Mouse (Mus musculus) intestine, embryonic 16.5 days (tissue): ENCODE results near the gene Isoc2a. TPM values are rescaled to one million over a fixed set of nuclear protein-coding genes. Genes with fewer than 3 reads are reported as not detected.

Source experiments
- ATAC-seq: fragments of 200-750 bp; cut with Nextera tagmentation; 2 replicates; pipeline ENCODE4 v1.8.0; 2017; ENCODE audit warnings: moderate TSS enrichment, moderate library complexity
- H3K27ac ChIP-seq: fragments of 300-500 bp; sonication (generic); 2 replicates; pipeline ENCODE4 v1.5.1; 2014; ENCODE audit warnings: mild to moderate bottlenecking, low read length
- H3K27me3 ChIP-seq: fragments of 300-500 bp; sonication (generic); replicated peaks from 2 replicates; pipeline ENCODE4 v1.6.1; 2014; ENCODE audit warnings: low read length, control low read depth, mixed read lengths; ENCODE audit not compliant: control insufficient read depth, insufficient read depth
- H3K36me3 ChIP-seq: fragments of 300-500 bp; sonication (generic); 2 replicates; pipeline ENCODE4 v1.6.1; 2014; ENCODE audit warnings: low read length, control low read depth; ENCODE audit not compliant: control insufficient read depth, insufficient read depth
- H3K4me1 ChIP-seq: fragments of 300-500 bp; sonication (generic); 2 replicates; pipeline ENCODE4 v1.6.1; 2014; ENCODE audit warnings: low read length, control low read depth, mixed read lengths; ENCODE audit not compliant: control insufficient read depth, insufficient read depth
- H3K4me2 ChIP-seq: fragments of 300-500 bp; sonication (generic); 2 replicates; pipeline ENCODE4 v1.6.1; 2014; ENCODE audit warnings: low read depth, low read length, control low read depth
- H3K4me3 ChIP-seq: fragments of 300-500 bp; sonication (generic); 2 replicates; pipeline ENCODE4 v1.5.1; 2014; ENCODE audit warnings: mild to moderate bottlenecking, low read length
- H3K9ac ChIP-seq: fragments of 300-500 bp; sonication (generic); 2 replicates; pipeline ENCODE4 v1.6.1; 2014; ENCODE audit warnings: low read depth, low read length
- H3K9me3 ChIP-seq: fragments of 300-500 bp; sonication (generic); 2 replicates; pipeline ENCODE4 v1.6.1; 2016; ENCODE audit warnings: low read length, control low read depth; ENCODE audit not compliant: control insufficient read depth
- WGBS: fragments of 180-500 bp; shearing (Covaris S2); extraction: QIAGEN DNeasy Blood & Tissue Kit; methylation state at CpG from one replicate; pipeline ENCODE4 v1.1.7; 2014; 5-methylcytosine and 5-hydroxymethylcytosine counted together
- polyA plus RNA-seq: library from polyadenylated mRNA; unstranded; fragments of >200 nt; fragmentation: Nextera tagmentation; extraction: Ambion mirVana; gene quantifications from 2 replicates; pipeline ENCODE4 v1.2.1, GENCODE M21; 2015

Gene Isoc2a
- polyA plus RNA-seq, 1 experiment from 2014 or later, result 1.4 TPM

GRCm38 (mm10) chr7:4886680-4887079 lies 9.7 kb downstream of the Isoc2a start:
- H3K4me3 ChIP-seq, result no peak overlapping the region
- H3K9me3 ChIP-seq, result no peaks in the 10 kb centered on the region
- H3K27me3 ChIP-seq, result no peaks in the 10 kb centered on the region
- no peak overlapping the region for H3K4me2 ChIP-seq
- no peak overlapping the region for H3K27ac ChIP-seq
- no peak overlapping the region for H3K9ac ChIP-seq
- 50% methylated on average over 4 of the region's 4 CpGs for WGBS
- no peak for ATAC-seq
- no peaks in the 10 kb centered on the region; the same call in 1 of the 2 replicates for H3K36me3 ChIP-seq
- H3K4me1 ChIP-seq, result no peaks in the 10 kb centered on the region

DNA sequence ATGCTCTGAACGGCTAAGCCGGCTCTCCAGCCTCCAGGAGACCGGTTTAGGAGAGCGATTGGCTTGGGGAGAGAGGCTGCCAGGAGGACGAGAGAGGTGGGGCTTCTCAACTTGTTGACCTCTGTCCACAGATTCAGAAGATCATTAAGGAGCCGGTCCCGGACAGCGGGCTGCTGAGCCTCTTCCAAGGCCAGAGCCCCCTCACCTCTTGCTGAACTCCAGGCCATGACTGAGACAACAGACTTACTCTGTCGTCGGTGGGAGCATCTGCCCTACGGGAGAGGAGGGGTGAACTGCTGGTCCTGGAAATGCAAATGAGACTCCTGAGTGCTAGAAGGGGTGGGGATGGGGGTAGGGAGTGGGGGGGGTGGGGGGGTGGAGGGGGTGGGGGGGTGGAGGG lies 18.2 kb downstream of the Isoc2a start:
- H3K4me3 ChIP-seq, result no peak overlapping the region
- H3K9me3 ChIP-seq, result no peaks in the 10 kb centered on the region
- no peak for ATAC-seq
- no peak overlapping the region for H3K27ac ChIP-seq
- no peak overlapping the region for H3K4me2 ChIP-seq
- no peaks in the 10 kb centered on the region; the same call in 1 of the 2 replicates for H3K27me3 ChIP-seq
- no peak overlapping the region for H3K9ac ChIP-seq
- H3K36me3 ChIP-seq, result no peaks in the 10 kb centered on the region
- WGBS, result 50% methylated on average over 11 of the region's 11 CpGs
- no peaks in the 10 kb centered on the region for H3K4me1 ChIP-seq

DNA sequence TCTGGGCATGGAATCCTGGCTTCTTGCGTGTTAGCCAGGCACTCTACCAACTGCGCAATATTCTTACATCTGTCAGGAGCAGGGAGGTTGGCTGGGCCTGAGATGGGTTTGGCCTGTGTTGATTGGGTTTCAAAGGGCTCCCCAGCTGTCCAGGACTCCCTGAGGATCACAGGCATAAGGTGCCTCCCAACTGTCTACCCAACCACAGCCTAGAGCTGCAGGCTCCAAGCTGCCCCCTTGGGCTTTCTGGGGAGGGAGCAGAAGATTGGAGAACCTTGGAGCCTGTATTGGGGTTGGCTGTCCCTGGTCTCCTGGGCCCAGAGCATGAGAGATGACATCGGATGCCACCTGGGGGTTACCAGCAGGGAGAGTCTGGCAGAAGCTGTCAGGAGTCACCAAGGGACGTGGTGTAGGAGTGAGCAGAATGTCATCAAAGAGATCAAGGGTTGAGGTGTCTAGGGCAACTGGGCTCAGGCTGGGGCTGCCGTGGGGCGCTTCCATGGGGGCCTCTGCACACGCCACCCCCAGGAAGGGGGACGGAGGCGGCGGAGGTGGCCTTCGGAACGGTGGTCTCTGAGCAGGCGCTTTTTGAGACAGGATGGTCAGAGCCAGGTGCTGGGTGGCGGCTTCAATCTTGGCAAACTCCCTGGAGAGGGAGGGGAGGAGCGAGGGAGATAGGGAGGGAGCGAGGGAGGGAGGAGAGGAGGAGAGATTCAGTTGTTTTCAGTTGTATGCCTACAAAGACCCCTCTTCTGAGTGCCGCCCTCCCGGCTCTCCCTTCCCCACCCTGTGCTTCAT lies 22.1 kb downstream of the Isoc2a start:
- H3K27ac ChIP-seq, result no peak overlapping the region
- H3K4me2 ChIP-seq, result peak overlapping the region; percentile 45
- no peaks in the 10 kb centered on the region; the same call in 1 of the 2 replicates for H3K27me3 ChIP-seq
- H3K4me1 ChIP-seq, result no peaks in the 10 kb centered on the region
- 18% methylated on average over 18 of the region's 18 CpGs for WGBS
- H3K9me3 ChIP-seq, result no peaks in the 10 kb centered on the region; the same call in 1 of the 2 replicates
- H3K4me3 ChIP-seq, result peak overlapping the region; percentile 29
- peak; percentile 61 for ATAC-seq
- H3K9ac ChIP-seq, result peak overlapping the region; percentile 53
- H3K36me3 ChIP-seq, result no peaks in the 10 kb centered on the region

DNA sequence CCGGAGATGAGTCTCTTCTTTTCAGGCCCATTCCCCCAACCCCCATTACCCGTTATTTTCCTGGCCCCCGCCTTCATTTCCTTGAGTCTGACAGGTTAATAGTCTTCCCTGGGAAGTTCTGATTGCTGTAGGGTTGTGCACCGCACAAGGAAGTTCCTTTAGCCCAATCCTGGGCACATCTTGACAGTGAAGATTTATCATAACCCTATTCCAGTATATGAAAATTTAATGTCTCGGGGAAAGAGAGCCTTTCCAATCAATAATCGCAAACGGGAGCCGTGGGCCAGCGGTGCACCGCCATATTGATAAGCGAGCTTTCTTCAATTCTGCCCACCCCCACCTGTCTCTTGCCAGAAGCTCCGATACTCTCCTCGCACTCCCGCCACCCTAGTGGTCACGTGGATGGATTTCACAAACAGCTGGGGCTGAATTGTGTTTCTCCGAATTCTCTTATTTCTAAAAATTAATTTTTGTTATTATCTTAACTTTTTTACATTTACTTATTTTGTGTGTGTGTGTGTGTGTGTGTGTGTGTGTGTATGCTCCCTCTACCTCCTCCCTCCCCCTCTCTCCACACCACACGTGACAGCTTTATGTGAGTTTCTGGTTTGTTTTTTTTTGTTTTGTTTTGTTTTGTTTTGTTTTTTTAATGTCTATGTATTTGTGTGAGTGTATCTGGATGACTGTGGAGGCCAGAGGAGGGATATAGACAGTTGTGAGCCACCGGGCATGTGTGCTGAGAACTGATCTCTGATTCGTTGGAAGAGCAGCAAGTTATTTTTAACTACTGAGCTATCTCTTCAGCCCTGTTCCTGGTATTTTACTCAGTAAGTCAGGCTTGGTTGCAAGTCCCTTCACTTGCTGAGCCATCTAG lies 22.9 kb downstream of the Isoc2a start:
- WGBS, result 6% methylated on average over 19 of the region's 19 CpGs
- H3K4me3 ChIP-seq, result peak overlapping the region; percentile 29
- H3K9ac ChIP-seq, result peak overlapping the region; percentile 53
- no peaks in the 10 kb centered on the region for H3K36me3 ChIP-seq
- no peak overlapping the region for H3K27ac ChIP-seq
- peak; percentile 61; the same call in 1 of the 2 replicates for ATAC-seq
- H3K4me1 ChIP-seq, result no peaks in the 10 kb centered on the region
- peak overlapping the region; percentile 45 for H3K4me2 ChIP-seq
- H3K9me3 ChIP-seq, result no peaks in the 10 kb centered on the region; the same call in 1 of the 2 replicates
- H3K27me3 ChIP-seq, result no peaks in the 10 kb centered on the region; the same call in 1 of the 2 replicates

GRCm38 (mm10) chr7:4900523-4900851 lies 23.5 kb downstream of the Isoc2a start:
- no peak for ATAC-seq
- Histone ChIP-seq H3K4me2 (no peak overlapping the region), H3K27ac (no peak overlapping the region), H3K36me3 (no peaks in the 10 kb centered on the region), H3K9ac (no peak overlapping the region), H3K4me1 (no peaks in the 10 kb centered on the region), H3K4me3 (no peak overlapping the region), H3K9me3 (no peaks in the 10 kb centered on the region; the same call in 1 of the 2 replicates), H3K27me3 (no peaks in the 10 kb centered on the region; the same call in 1 of the 2 replicates)
- 35% methylated on average over 11 of the region's 11 CpGs for WGBS

GRCm38 (mm10) chr7:4901171-4901570 lies 24.2 kb downstream of the Isoc2a start:
- ATAC-seq, result no peak
- Histone ChIP-seq H3K9ac (no peak overlapping the region), H3K4me3 (no peak overlapping the region), H3K4me2 (no peak overlapping the region), H3K9me3 (no peaks in the 10 kb centered on the region; the same call in 1 of the 2 replicates), H3K27ac (no peak overlapping the region), H3K36me3 (no peaks in the 10 kb centered on the region), H3K27me3 (no peaks in the 10 kb centered on the region; the same call in 1 of the 2 replicates), H3K4me1 (no peaks in the 10 kb centered on the region)
- WGBS, result 52% methylated on average over 8 of the region's 8 CpGs

DNA sequence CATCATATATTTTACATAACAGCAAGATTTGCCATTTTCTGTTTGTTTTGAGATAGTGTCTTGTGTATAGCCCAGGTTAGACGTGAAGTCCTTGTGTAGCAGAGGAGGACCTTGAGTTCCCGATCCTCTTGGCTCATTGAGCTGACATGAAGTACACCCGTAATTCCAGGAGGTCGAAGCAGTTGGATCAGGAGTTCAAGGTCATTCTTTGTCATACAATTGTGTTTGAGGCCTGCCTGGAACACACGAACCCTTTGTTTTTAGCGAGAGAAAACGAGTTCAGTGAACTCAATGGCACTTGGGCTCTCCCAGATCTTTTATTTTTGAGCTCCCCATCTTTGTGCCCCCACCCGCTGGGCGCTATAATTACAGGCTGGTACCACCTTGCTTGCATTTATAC lies 25.5 kb downstream of the Isoc2a start:
- no peak overlapping the region for H3K4me3 ChIP-seq
- no peaks in the 10 kb centered on the region; the same call in 1 of the 2 replicates for H3K27me3 ChIP-seq
- no peaks in the 10 kb centered on the region; the same call in 1 of the 2 replicates for H3K9me3 ChIP-seq
- no peaks in the 10 kb centered on the region for H3K4me1 ChIP-seq
- H3K27ac ChIP-seq, result no peak overlapping the region
- no peak overlapping the region for H3K4me2 ChIP-seq
- ATAC-seq, result no peak
- WGBS, result 75% methylated on average over 9 of the region's 9 CpGs
- no peak overlapping the region for H3K9ac ChIP-seq
- no peaks in the 10 kb centered on the region for H3K36me3 ChIP-seq

DNA sequence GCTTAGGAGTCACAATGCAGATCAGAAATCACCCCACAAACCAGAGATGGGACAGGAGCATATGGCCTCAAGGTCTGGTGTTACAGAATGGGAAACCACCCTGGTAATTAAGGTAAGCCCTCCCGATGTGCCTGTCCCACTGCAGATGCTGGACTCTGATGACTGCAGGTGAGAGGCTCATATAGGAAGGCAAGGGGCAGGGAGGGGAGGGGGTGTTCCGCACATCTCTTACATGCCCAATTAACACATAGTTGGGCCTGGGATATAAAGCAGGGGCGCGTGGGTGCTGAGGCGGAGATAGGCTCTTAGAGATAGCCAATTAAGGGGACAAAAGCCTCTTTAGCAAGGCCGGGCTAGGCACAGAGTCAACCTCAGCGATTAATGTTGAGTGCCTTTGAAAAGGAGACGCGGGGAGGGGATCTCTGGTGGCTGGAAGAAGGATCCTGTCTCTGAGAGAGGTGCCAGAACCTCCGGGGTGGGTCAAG lies 29.6 kb downstream of the Isoc2a start, which contains the start of gene Gm36210:
Gene Gm36210 (minus strand): TSS at position 51 of the 485 bp plus-strand sequence.
- H3K4me1 ChIP-seq, result no peaks in the 10 kb centered on the region
- H3K27ac ChIP-seq, result no peak within 1 kb of the TSS
- no peak within 1 kb of the TSS for H3K4me3 ChIP-seq
- no peaks in the 10 kb centered on the region for H3K36me3 ChIP-seq
- WGBS, result 59% methylated on average over 10 of the region's 10 CpGs
- H3K9ac ChIP-seq, result no peak within 1 kb of the TSS
- no peaks in the 10 kb centered on the region for H3K27me3 ChIP-seq
- H3K4me2 ChIP-seq, result no peak within 1 kb of the TSS
- ATAC-seq, result no peak
- H3K9me3 ChIP-seq, result no peaks in the 10 kb centered on the region

DNA sequence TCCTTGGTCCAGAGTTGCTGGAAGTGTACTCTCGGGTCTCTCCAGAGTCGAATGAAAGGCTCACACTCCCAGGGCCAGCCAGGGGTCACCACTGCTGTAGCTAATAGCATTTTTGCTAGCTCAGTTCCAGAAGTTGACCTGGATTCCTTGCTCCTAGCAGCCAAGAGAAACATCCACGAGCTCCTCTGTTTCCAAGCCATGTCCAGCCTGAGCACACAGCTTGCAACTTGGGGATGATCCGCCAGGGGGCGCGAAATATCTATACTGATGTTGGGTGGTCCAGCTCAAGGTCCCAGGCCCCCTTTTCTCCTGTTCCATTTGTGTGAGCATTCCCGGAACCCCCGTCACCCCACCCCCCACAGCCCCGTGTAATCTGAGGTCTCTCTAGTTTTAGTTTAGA lies 34.6 kb downstream of the Isoc2a start:
- Histone ChIP-seq H3K27ac (no peak overlapping the region), H3K9me3 (no peaks in the 10 kb centered on the region), H3K36me3 (no peaks in the 10 kb centered on the region), H3K9ac (no peak overlapping the region), H3K4me3 (no peak overlapping the region), H3K4me1 (peaks cover 12% of the 10 kb centered on the region), H3K4me2 (no peak overlapping the region), H3K27me3 (no peaks in the 10 kb centered on the region)
- ATAC-seq, result no peak
- 36% methylated on average over 9 of the region's 9 CpGs for WGBS
